Mouse (Mus musculus) liver, embryonic 14.5 days (tissue): ENCODE measurements around the gene Sphk2. TPM values are rescaled to one million over a fixed set of nuclear protein-coding genes. Genes with fewer than 3 reads are reported as not detected.

Source experiments
- ATAC-seq: fragments of 200-750 bp; cut with Nextera tagmentation; 2 replicates; pipeline ENCODE4 v1.8.0; 2017; ENCODE audit warnings: moderate number of reproducible peaks, mild to moderate bottlenecking, moderate library complexity; ENCODE audit not compliant: insufficient read depth
- DNase-seq, 3 experiments: peaks; one replicate each; pipeline ENCODE4 v3.0.0-alpha.2; 2012 to 2013; ENCODE audit warnings: low read depth in 3 of 3, low spot score in 3 of 3
- H3K27ac ChIP-seq: fragments of 300-500 bp; sonication (generic); 2 replicates; pipeline ENCODE4 v1.5.1; 2014; ENCODE audit warnings: moderate library complexity, mild to moderate bottlenecking, control low read depth, inconsistent platforms
- H3K27me3 ChIP-seq: fragments of 300-500 bp; sonication (generic); 2 replicates; pipeline ENCODE4 v1.6.1; 2014; ENCODE audit warnings: mild to moderate bottlenecking, low read length, moderate library complexity; ENCODE audit not compliant: control insufficient read depth, insufficient read depth
- H3K36me3 ChIP-seq: fragments of 300-500 bp; sonication (generic); replicated peaks from 2 replicates; pipeline ENCODE4 v1.6.1; 2014; ENCODE audit warnings: low read depth; ENCODE audit not compliant: control insufficient read depth, insufficient read depth
- H3K4me1 ChIP-seq, 2 experiments: fragments of 200-500 bp in 1 of 2; fragments of 300-500 bp in 1 of 2; sonication (generic) in 1 of 2; replicated peaks; 2 replicates each; pipeline ENCODE4 v1.6.1; 2012 to 2014; ENCODE audit warnings: antibody characterized with exemption in 1 of 2, inconsistent platforms in 1 of 2, low read length in 1 of 2; ENCODE audit not compliant: control insufficient read depth in 2 of 2, insufficient read depth in 2 of 2
- H3K4me2 ChIP-seq: fragments of 300-500 bp; sonication (generic); 2 replicates; pipeline ENCODE4 v1.6.1; 2014; ENCODE audit warnings: low read depth, mild to moderate bottlenecking, control low read depth, moderate library complexity
- H3K4me3 ChIP-seq, 2 experiments: fragments of 200-500 bp in 1 of 2; fragments of 300-500 bp in 1 of 2; sonication (generic) in 1 of 2; 2 replicates each; pipeline ENCODE4 v1.5.1; 2012 to 2014; ENCODE audit warnings: low read depth in 2 of 2, low read length in 2 of 2, mild to moderate bottlenecking in 2 of 2, control low read depth in 1 of 2, inconsistent platforms in 1 of 2, moderate library complexity in 1 of 2; ENCODE audit not compliant: insufficient read depth in 1 of 2
- H3K9ac ChIP-seq: fragments of 300-500 bp; sonication (generic); replicated peaks from 2 replicates; pipeline ENCODE4 v1.6.1; 2014; ENCODE audit warnings: mild to moderate bottlenecking, control low read depth, moderate library complexity
- H3K9me3 ChIP-seq: fragments of 300-500 bp; sonication (generic); 2 replicates; pipeline ENCODE4 v1.6.1; 2016; ENCODE audit warnings: low read length, mixed read lengths; ENCODE audit not compliant: control insufficient read depth
- CTCF ChIP-seq: IDR thresholded peaks from 2 replicates; pipeline ENCODE4 v1.5.1; 2016; ENCODE audit warnings: antibody characterized with exemption, low read depth, control low read depth
- EP300 ChIP-seq: IDR thresholded peaks from 2 replicates; pipeline ENCODE4 v1.6.1; 2016; ENCODE audit warnings: antibody characterized with exemption, low read depth
- WGBS: fragments of 180-500 bp; shearing (Covaris S2); extraction: QIAGEN DNeasy Blood & Tissue Kit; methylation state at CpG from one replicate; pipeline ENCODE4 v1.1.7; 2014; ENCODE audit not compliant: insufficient replicate concordance; 5-methylcytosine and 5-hydroxymethylcytosine counted together
- polyA plus RNA-seq, 2 experiments: library from polyadenylated mRNA; depleted of rRNA in 1 of 2; stranded (reverse) in 1 of 2; unstranded in 1 of 2; fragments of >200 nt; fragmentation: Nextera tagmentation in 1 of 2; extraction: Ambion mirVana in 1 of 2; gene quantifications; 2 replicates each; pipeline versions ENCODE4 v1.2.1 to v1.2.3; 2012 to 2014

Sphk2 gene
- polyA plus RNA-seq, 2 experiments: 5.8 to 7.6 TPM

GRCm38 (mm10) chr7:45723301-45723700 lies 5.5 kb upstream of the Sphk2 start:
- Histone ChIP-seq H3K4me1 (peaks cover 3 to 8% of the 10 kb centered on the region in 2 experiments; a peak in 1 of 4 replicates), H3K36me3 (peaks cover 41% of the 10 kb centered on the region), H3K4me3 (no peak overlapping the region), H3K27ac (no peak overlapping the region), H3K27me3 (no peaks in the 10 kb centered on the region), H3K9ac (no peak overlapping the region), H3K4me2 (no peak overlapping the region), H3K9me3 (no peaks in the 10 kb centered on the region)
- WGBS: 77% methylated on average over 4 of the region's 4 CpGs
- ATAC-seq: no peak
- no peak for DNase-seq
- no peak for TF ChIP-seq EP300

- ATAC-seq (no peak), DNase-seq (no peak)
- Histone ChIP-seq H3K4me1 (peaks cover 3 to 8% of the 10 kb centered on the region in 2 experiments; a peak in 1 of 4 replicates), H3K36me3 (peaks cover 41% of the 10 kb centered on the region), H3K4me2 (no peak overlapping the region), H3K9ac (no peak overlapping the region), H3K9me3 (no peaks in the 10 kb centered on the region), H3K27ac (no peak overlapping the region), H3K4me3 (no peak overlapping the region), H3K27me3 (no peaks in the 10 kb centered on the region)
- 83% methylated on average over 13 of the region's 13 CpGs for WGBS
- no peak for TF ChIP-seq EP300
- TF ChIP-seq CTCF: peak; percentile 27; the same call in 1 of the 2 replicates
These were observed 4.5 kb upstream of the Sphk2 start for GRCm38 (mm10) chr7:45722348-45722713.

GRCm38 (mm10) chr7:45721642-45722347 lies 4.0 kb upstream of the Sphk2 start:
- WGBS: 63% methylated on average over 13 of the region's 13 CpGs
- Histone ChIP-seq H3K9ac (no peak overlapping the region), H3K27ac (no peak overlapping the region), H3K36me3 (peaks cover 41% of the 10 kb centered on the region), H3K4me1 (peaks cover 3 to 8% of the 10 kb centered on the region in 2 experiments; a peak in 1 of 4 replicates), H3K4me3 (no peak overlapping the region), H3K4me2 (no peak overlapping the region), H3K9me3 (no peaks in the 10 kb centered on the region), H3K27me3 (no peaks in the 10 kb centered on the region)
- no peak for DNase-seq
- no peak for ATAC-seq
- no peak for TF ChIP-seq CTCF
- TF ChIP-seq EP300: no peak

- DNase-seq: no peak
- TF ChIP-seq EP300: no peak
- no peak for TF ChIP-seq CTCF
- H3K27ac ChIP-seq: no peak overlapping the region
- no peaks in the 10 kb centered on the region for H3K27me3 ChIP-seq
- no peak for ATAC-seq
- 69% methylated on average over 7 of the region's 7 CpGs for WGBS
- H3K9me3 ChIP-seq: no peaks in the 10 kb centered on the region
- no peak overlapping the region for H3K9ac ChIP-seq
- H3K36me3 ChIP-seq: peaks cover 41% of the 10 kb centered on the region
- H3K4me3 ChIP-seq: no peak overlapping the region
- no peak overlapping the region for H3K4me2 ChIP-seq
- H3K4me1 ChIP-seq: peaks cover 8 to 13% of the 10 kb centered on the region in 2 experiments; a peak in 2 of 4 replicates
These were observed 3.4 kb upstream of the Sphk2 start for GRCm38 (mm10) chr7:45721234-45721571.

GRCm38 (mm10) chr7:45720413-45721233 lies 2.8 kb upstream of the Sphk2 start, which contains the start of gene Fam83e:
Gene Fam83e, plus strand, starts transcription at chr7:45721212.
- H3K4me2 ChIP-seq: peak within 1 kb of the TSS; percentile 81; the same call in 1 of the 2 replicates
- H3K4me3 ChIP-seq: 0 out of 4 replicates have a peak within 1 kb of the TSS, but pooled peaks of 1 of the 2 experiments have one; percentile 10

More at GRCm38 (mm10) chr7:45720413-45721233, 2.8 kb upstream of the Sphk2 start, which contains the start of gene Fam83e:
- no peaks in the 10 kb centered on the region for H3K27me3 ChIP-seq
- WGBS: 77% methylated on average over 14 of the region's 14 CpGs
- no peak for ATAC-seq
- no peak within 1 kb of the TSS for H3K27ac ChIP-seq
- DNase-seq: no peak
- peaks cover 41% of the 10 kb centered on the region for H3K36me3 ChIP-seq
- no peaks in the 10 kb centered on the region for H3K9me3 ChIP-seq
- peaks cover 13 to 17% of the 10 kb centered on the region in 2 experiments for H3K4me1 ChIP-seq
- H3K9ac ChIP-seq: no peak within 1 kb of the TSS
- TF ChIP-seq EP300: no peak
- TF ChIP-seq CTCF: peak; percentile 41
